Mouse (Mus musculus): ENCODE measurements around the gene Insig2.

The Insig2 gene

GRCm38 (mm10) chr1:121326591-121327343, 5.6 kb downstream of the Insig2 start:
- no peak for DNase-seq (ENCODE audit: extremely low spot score, low spot score)

- no peak for DNase-seq (ENCODE audit: extremely low spot score, low spot score)
These were observed 8.9 kb downstream of the Insig2 start for GRCm38 (mm10) chr1:121323501-121323900.

GRCm38 (mm10) chr1:121314766-121315428, 17.5 kb downstream of the Insig2 start:
- DNase-seq (ENCODE audit: extremely low spot score, low spot score): no peak

- no peak for DNase-seq (ENCODE audit: extremely low spot score, low spot score)
These were observed 19.2 kb downstream of the Insig2 start for GRCm38 (mm10) chr1:121313181-121313580.

GRCm38 (mm10) chr1:121312326-121312725, 20.1 kb downstream of the Insig2 start:
- no peak for DNase-seq (ENCODE audit: extremely low spot score, low spot score)

- DNase-seq (ENCODE audit: extremely low spot score, low spot score): no peak
These were observed 35.6 kb downstream of the Insig2 start for GRCm38 (mm10) chr1:121296717-121297255.

GRCm38 (mm10) chr1:121293571-121293970, 38.8 kb downstream of the Insig2 start:
- DNase-seq (ENCODE audit: extremely low spot score, low spot score): no peak

- no peak for DNase-seq (ENCODE audit: extremely low spot score, low spot score)
These were observed 41.5 kb downstream of the Insig2 start for GRCm38 (mm10) chr1:121290841-121291240.

- no peak for DNase-seq (ENCODE audit: extremely low spot score, low spot score)
These were observed 42.0 kb downstream of the Insig2 start for GRCm38 (mm10) chr1:121290340-121290739.

- no peak for DNase-seq (ENCODE audit: extremely low spot score, low spot score)
These were observed 48.2 kb downstream of the Insig2 start for GRCm38 (mm10) chr1:121284197-121284596.

GRCm38 (mm10) chr1:121280501-121280900, 51.9 kb downstream of the Insig2 start:
- no peak for DNase-seq (ENCODE audit: extremely low spot score, low spot score)

- no peak for DNase-seq (ENCODE audit: extremely low spot score, low spot score)
These were observed 54.0 kb downstream of the Insig2 start for GRCm38 (mm10) chr1:121278370-121278769.

- no peak for DNase-seq (ENCODE audit: extremely low spot score, low spot score)
These were observed 54.9 kb downstream of the Insig2 start for GRCm38 (mm10) chr1:121277466-121277865.

GRCm38 (mm10) chr1:121275961-121276506, 56.4 kb downstream of the Insig2 start:
- no peak for DNase-seq (ENCODE audit: extremely low spot score, low spot score)

- DNase-seq (ENCODE audit: extremely low spot score, low spot score): no peak
These were observed 72.1 kb downstream of the Insig2 start for GRCm38 (mm10) chr1:121260171-121260741.

Data from neural tube, embryonic 10.5 days (tissue).